Mouse (Mus musculus) heart, adult 9 months (tissue): Measurements from ENCODE around the gene Skint9.
"Not testable (repeated sequence)": the region's sequence is repeated elsewhere in the genome, so short reads cannot be mapped to it uniquely, and the experiment has no call there.

Source experiments
- DNase-seq, 2 experiments: peaks; one replicate each; pipeline ENCODE4 v3.0.0; 2022; ENCODE audit warnings: low spot score in 2 of 2

Skint9 gene

DNA sequence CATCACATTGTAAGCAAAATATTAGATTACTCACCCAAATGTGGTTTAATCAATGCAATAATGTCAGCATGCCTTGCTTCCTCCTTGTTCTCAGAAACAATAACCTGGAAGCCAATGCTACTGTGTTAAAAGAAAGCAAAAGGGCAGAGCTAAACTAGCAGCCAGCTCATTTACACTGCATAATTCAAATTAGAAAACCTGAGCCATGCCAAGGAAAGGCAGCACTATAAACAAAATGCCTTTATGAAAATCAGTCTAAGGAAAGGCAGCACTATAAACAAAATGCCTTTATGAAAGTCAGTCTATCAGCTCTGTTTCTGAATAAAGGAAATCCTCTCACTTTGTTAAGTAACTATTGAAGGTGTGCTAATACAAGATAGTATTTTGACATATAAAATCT is at the start of gene Skint9:
Gene Skint9, minus strand, starts transcription at position 101 of the 400 bp plus-strand sequence.
- DNase-seq: no peak

DNA sequence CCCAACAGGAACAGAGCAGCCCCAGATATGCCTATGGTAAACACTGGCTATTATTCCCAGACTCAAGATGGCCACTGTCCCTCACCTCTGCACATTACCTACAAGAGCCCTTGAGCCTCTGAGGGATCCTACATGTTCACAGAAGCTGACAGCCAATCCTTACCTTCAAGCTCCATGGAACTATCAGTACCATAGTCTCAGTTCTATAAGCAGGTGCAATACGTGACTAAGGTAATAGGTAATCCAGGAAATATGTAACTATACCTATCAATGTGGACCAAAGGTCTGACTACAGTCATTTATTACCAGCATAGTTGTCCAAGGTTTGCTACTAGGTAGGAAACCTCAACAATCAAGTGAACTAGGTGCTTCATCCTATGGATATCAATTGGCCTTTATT is 1.1 kb downstream of the Skint9 start:
- DNase-seq: no peak

DNA sequence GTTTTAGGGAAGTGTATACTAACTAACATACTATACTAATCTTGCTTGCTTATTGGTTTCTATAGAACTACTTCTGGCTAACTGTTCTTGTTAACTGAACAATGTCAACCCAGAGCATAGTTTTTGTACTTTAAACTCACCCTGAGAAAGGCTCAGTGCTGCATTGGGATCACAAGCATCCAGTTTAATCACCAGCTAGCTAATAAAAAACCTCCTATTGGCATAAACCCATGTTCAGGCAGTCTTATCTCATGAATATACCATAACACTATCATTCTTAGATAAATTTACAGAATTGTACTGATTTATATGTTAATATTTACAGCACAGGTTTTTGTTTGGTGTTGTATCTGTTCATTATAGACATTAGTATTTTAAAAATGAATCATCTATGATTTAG is 1.6 kb downstream of the Skint9 start:
- no peak for DNase-seq

DNA sequence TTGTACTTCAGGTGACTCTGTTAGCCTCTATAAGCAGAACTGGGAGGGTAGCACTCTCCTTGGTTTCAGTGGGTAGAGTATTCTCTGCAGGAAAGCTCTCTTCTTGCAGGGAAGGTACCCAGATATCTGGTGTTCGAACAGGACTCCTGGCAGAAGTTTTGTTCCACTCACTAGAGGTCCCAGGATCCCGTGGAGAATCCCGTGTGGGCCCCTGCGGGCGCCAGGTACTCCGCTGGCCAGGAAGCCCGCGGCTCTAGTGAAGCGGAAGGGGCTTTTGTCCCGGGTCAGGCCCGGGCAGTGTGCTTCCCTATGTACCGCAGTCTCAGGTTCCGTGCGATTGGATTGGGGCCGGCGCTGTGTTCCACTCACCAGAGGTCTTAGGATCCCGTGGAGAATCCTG is 84.7 kb downstream of the Skint9 start:
- not testable (repeated sequence) for DNase-seq
